ENCODE assay signal across 8 mouse cellular contexts in genomic region chr8:121668553-121668952, GRCm38 (mm10). TPM values are rescaled to one million over a fixed set of nuclear protein-coding genes. Genes with fewer than 3 reads are reported as not detected.
A peak's percentile ranks its signal among the peaks of the same experiment; 100 is the strongest.
DNase-seq lines count a peak whose midpoint lies in the region; ATAC-seq lines count a peak whose summit lies in the region.

No protein-coding gene starts in this region.

- no peaks in the 10 kb centered on the region for H3K9me3 ChIP-seq in heart, embryonic 11.5 days (replicated peaks; ENCODE audit: control insufficient read depth, low read length)
- no peaks in the 10 kb centered on the region for H3K9me3 ChIP-seq in lung, embryonic 15.5 days

- no peaks in the 10 kb centered on the region for H3K36me3 ChIP-seq in heart, embryonic 11.5 days (ENCODE audit: control insufficient read depth, insufficient read depth, low read length)
- no peaks in the 10 kb centered on the region for H3K36me3 ChIP-seq in lung, embryonic 15.5 days

- no peak overlapping the region for H3K9ac ChIP-seq in heart, embryonic 11.5 days (ENCODE audit: low read depth, low read length)
- no peak overlapping the region for H3K9ac ChIP-seq in lung, embryonic 15.5 days

- peaks cover 14% of the 10 kb centered on the region for H3K4me1 ChIP-seq in heart, embryonic 11.5 days (ENCODE audit: control insufficient read depth, insufficient read depth, low read length)
- H3K4me1 ChIP-seq in lung, embryonic 15.5 days = peaks cover 39% of the 10 kb centered on the region

- intact Hi-C loops in heart, postnatal 36 days (cut with DNase I) = no loop called here

- DNase-seq in heart, adult 11 months = peak; percentile 97
- DNase-seq in heart, postnatal 36 days = no peak
- peak; percentile 30 for DNase-seq in CD4-positive helper T cell, adult 2 months (ENCODE audit: low read depth, low spot score)
- no peak for DNase-seq in urinary bladder, postnatal 10 days (ENCODE audit: low spot score)
- no peak for DNase-seq in yolk sac, embryonic 10.5 days (ENCODE audit: low spot score)
- no peak for DNase-seq in cerebellum, adult 8-10 months

- no peak overlapping the region for H3K4me3 ChIP-seq in heart, embryonic 11.5 days (ENCODE audit: low read depth, low read length)
- H3K4me3 ChIP-seq in lung, embryonic 15.5 days = no peak overlapping the region

- peak overlapping the region; percentile 32; the same call in 1 of the 2 replicates for H3K27ac ChIP-seq in heart, embryonic 11.5 days (ENCODE audit: low read depth, low read length)
- H3K27ac ChIP-seq in lung, embryonic 15.5 days = peak overlapping the region; percentile 35; the same call in 1 of the 2 replicates

- 32% methylated on average over 6 of the region's 6 CpGs for WGBS in heart, embryonic 11.5 days (ENCODE audit: insufficient replicate concordance)
- 38% methylated on average over 6 of the region's 6 CpGs for WGBS in lung, embryonic 15.5 days

- peaks cover 6% of the 10 kb centered on the region; the same call in 1 of the 2 replicates for H3K27me3 ChIP-seq in heart, embryonic 11.5 days (ENCODE audit: control insufficient read depth, insufficient read depth, low read length)
- no peaks in the 10 kb centered on the region for H3K27me3 ChIP-seq in lung, embryonic 15.5 days

- ATAC-seq in heart, embryonic 11.5 days (replicated peaks; ENCODE audit: insufficient number of reproducible peaks, low FRiP score, low TSS enrichment) = no peak
- no peak for ATAC-seq in lung, embryonic 15.5 days (ENCODE audit: borderline replicate concordance, extremely low read depth, low FRiP score, low TSS enrichment)

- no peak overlapping the region for H3K4me2 ChIP-seq in heart, embryonic 11.5 days
- no peak overlapping the region for H3K4me2 ChIP-seq in lung, embryonic 15.5 days

RNA-seq across cellular contexts. Expression of gene Zcchc14, which starts 15.9 kb away (rescaled TPM):
- total RNA-seq in heart, postnatal 36 days (2021) = 10 to 100 TPM; 25.3 to 33.1 TPM
- 11.4 and 14.2 TPM in 2 replicates for polyA plus RNA-seq in heart, embryonic 11.5 days (2014; fragmentation: Nextera tagmentation; extraction: Ambion mirVana)
- 13.5 and 14.2 TPM in 2 replicates for polyA plus RNA-seq in lung, embryonic 15.5 days (2015; fragmentation: Nextera tagmentation; extraction: Ambion mirVana)

Comparison
In these comparisons a context has a peak if more than half of its experiments do, and no peak if none do; other contexts are left out.
1. DNase-seq: peak in heart, adult 11 months (single experiment) and CD4-positive helper T cell, adult 2 months (single experiment); none in heart, postnatal 36 days (0 of 2), urinary bladder, postnatal 10 days (single experiment), yolk sac, embryonic 10.5 days (single experiment) and cerebellum, adult 8-10 months (single experiment).